Mouse (Mus musculus) liver, embryonic 16.5 days (tissue): ENCODE results near the gene Parp2. TPM values are rescaled to one million over a fixed set of nuclear protein-coding genes. Genes with fewer than 3 reads are reported as not detected.
"Not testable (repeated sequence)": the region's sequence is repeated elsewhere in the genome, so short reads cannot be mapped to it uniquely, and the experiment has no call there.

ENCODE experiments used
- ATAC-seq: fragments of 200-750 bp; cut with Nextera tagmentation; 2 replicates; pipeline ENCODE4 v1.8.0; 2017; ENCODE audit warnings: low read depth, mild to moderate bottlenecking, moderate number of reproducible peaks, moderate library complexity
- H3K27ac ChIP-seq: fragments of 300-500 bp; sonication (generic); 2 replicates; pipeline ENCODE4 v1.5.1; 2014; ENCODE audit warnings: mild to moderate bottlenecking, low read length
- H3K27me3 ChIP-seq: fragments of 300-500 bp; sonication (generic); 2 replicates; pipeline ENCODE4 v1.6.1; 2014; ENCODE audit warnings: low read depth, low read length, mixed read lengths; ENCODE audit not compliant: control insufficient read depth, insufficient read depth
- H3K36me3 ChIP-seq: fragments of 300-500 bp; sonication (generic); 2 replicates; pipeline ENCODE4 v1.6.1; 2014; ENCODE audit warnings: mild to moderate bottlenecking; ENCODE audit not compliant: control insufficient read depth, insufficient read depth
- H3K4me1 ChIP-seq: fragments of 300-500 bp; sonication (generic); 2 replicates; pipeline ENCODE4 v1.6.1; 2014; ENCODE audit warnings: low read depth, low read length, mixed read lengths; ENCODE audit not compliant: control insufficient read depth
- H3K4me2 ChIP-seq: fragments of 300-500 bp; sonication (generic); 2 replicates; pipeline ENCODE4 v1.6.1; 2014; ENCODE audit warnings: low read depth, low read length, mixed read lengths
- H3K4me3 ChIP-seq: fragments of 300-500 bp; sonication (generic); 2 replicates; pipeline ENCODE4 v1.5.1; 2014; ENCODE audit warnings: low read depth, mild to moderate bottlenecking, low read length
- H3K9ac ChIP-seq: fragments of 300-500 bp; sonication (generic); 2 replicates; pipeline ENCODE4 v1.6.1; 2014; ENCODE audit warnings: low read depth, low read length
- H3K9me3 ChIP-seq: fragments of 300-500 bp; sonication (generic); replicated peaks from 2 replicates; pipeline ENCODE4 v1.6.1; 2016; ENCODE audit warnings: low read length; ENCODE audit not compliant: control insufficient read depth
- WGBS: fragments of 180-500 bp; shearing (Covaris S2); extraction: QIAGEN DNeasy Blood & Tissue Kit; methylation state at CpG from one replicate; pipeline ENCODE4 v1.1.7; 2014; ENCODE audit not compliant: insufficient replicate concordance; 5-methylcytosine and 5-hydroxymethylcytosine counted together
- polyA plus RNA-seq: library from polyadenylated mRNA; unstranded; fragments of >200 nt; fragmentation: Nextera tagmentation; extraction: Ambion mirVana; gene quantifications from 2 replicates; pipeline ENCODE4 v1.2.1, GENCODE M21; 2015

Parp2 gene
- polyA plus RNA-seq, 1 experiment from 2014 or later: 31.0 TPM

DNA sequence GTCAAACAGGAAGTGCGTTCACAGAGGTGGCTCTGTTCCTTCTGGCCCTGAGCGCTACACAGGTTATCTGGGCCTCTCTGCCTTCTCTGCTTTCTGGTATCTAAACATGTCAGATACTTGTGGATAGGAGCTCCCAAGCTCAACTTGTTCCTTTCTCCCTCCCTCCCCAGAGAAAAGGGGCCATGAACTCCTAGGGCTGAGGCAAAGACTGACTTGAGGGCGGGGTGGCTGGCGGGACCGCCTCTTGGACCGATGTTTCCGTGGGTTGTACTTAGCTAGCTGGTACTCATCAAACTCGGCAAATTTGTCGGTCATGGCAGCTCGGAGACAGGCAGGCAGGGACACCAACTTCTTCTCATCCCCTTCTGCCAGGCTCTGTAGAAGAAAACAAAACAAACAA lies 55.0 kb downstream of the Parp2 start:
- H3K4me1 ChIP-seq: no peaks in the 10 kb centered on the region
- ATAC-seq: no peak
- no peaks in the 10 kb centered on the region for H3K27me3 ChIP-seq
- no peak overlapping the region for H3K9ac ChIP-seq
- no peaks in the 10 kb centered on the region for H3K9me3 ChIP-seq
- H3K4me3 ChIP-seq: no peak overlapping the region
- no peak overlapping the region for H3K27ac ChIP-seq
- WGBS: 68% methylated on average over 10 of the region's 10 CpGs
- no peak overlapping the region for H3K4me2 ChIP-seq
- H3K36me3 ChIP-seq: peaks cover 3% of the 10 kb centered on the region; the same call in 1 of the 2 replicates

DNA sequence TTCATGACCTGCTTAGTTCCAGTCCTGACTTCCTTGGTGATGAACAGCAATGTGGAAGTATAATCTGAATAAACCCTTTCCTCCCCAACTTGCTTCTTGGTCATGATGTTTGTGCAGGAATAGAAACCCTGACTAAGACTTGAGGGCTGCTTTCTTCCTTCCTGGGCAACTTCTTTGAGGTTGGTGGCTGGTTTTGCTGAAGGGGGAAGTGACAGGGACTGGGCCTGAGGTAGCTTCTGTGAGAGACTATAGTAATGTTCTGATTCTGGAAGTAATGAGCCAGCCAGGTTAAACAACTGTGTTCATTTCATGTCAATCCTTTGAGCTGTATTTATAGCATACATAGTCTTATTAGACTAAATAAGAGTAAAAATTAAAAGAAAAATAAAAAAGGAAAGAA lies 57.4 kb downstream of the Parp2 start:
- H3K4me3 ChIP-seq, H3K36me3 ChIP-seq, H3K4me2 ChIP-seq, H3K9me3 ChIP-seq, H3K27me3 ChIP-seq, H3K4me1 ChIP-seq, H3K27ac ChIP-seq, ATAC-seq, H3K9ac ChIP-seq: not testable (repeated sequence)

DNA sequence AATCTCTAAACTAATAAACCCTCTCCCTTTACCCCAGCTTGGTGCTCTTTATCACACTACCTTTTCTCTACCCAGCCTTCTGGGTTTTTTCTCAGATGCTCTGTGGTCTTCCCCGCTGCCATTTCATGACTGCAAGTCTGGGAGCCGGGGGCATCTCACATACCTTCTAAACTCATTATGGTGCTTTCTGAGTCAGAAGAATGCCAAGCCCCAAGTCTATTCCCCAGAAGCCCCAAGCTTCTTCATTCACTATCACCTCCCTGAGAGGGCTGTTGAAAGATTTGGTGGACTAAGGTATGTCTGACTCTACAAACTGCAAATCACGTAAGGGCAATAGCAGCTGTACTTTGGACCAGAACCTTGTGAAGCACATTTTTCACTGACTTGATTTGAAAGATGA lies 59.3 kb downstream of the Parp2 start:
- no peaks in the 10 kb centered on the region for H3K36me3 ChIP-seq
- no peak overlapping the region for H3K9ac ChIP-seq
- no peak overlapping the region for H3K4me3 ChIP-seq
- no peak for ATAC-seq
- H3K9me3 ChIP-seq: no peaks in the 10 kb centered on the region
- H3K4me1 ChIP-seq: peaks cover 3% of the 10 kb centered on the region; the same call in 1 of the 2 replicates
- no peaks in the 10 kb centered on the region for H3K27me3 ChIP-seq
- 74% methylated on average over 3 of the region's 3 CpGs for WGBS
- H3K4me2 ChIP-seq: no peak overlapping the region
- H3K27ac ChIP-seq: no peak overlapping the region

DNA sequence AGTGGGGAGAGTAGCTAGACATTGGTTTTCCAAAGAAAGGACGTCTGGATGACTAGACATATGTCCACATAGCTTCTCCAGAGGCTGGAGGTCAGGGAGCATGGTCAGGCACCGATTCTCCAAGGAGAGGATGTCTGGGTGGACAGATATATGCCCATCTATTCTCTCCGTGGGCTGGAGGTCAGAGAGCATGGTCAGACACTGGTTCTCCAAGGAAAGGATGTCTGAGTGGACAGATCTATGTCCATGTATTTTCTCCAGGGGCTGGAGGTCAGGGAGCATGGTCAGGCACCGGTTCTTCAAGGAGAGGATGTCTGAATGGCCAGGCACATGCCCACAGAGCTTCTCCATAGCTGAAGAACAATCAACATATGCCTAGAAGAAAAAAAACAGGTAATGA lies 60.6 kb downstream of the Parp2 start:
- Histone ChIP-seq H3K4me1 (peaks cover 3% of the 10 kb centered on the region; the same call in 1 of the 2 replicates), H3K27me3 (no peaks in the 10 kb centered on the region), H3K27ac (no peak overlapping the region), H3K9ac (no peak overlapping the region), H3K4me2 (no peak overlapping the region), H3K36me3 (no peaks in the 10 kb centered on the region), H3K9me3 (no peaks in the 10 kb centered on the region), H3K4me3 (no peak overlapping the region)
- 57% methylated on average over 4 of the region's 4 CpGs for WGBS
- no peak for ATAC-seq

DNA sequence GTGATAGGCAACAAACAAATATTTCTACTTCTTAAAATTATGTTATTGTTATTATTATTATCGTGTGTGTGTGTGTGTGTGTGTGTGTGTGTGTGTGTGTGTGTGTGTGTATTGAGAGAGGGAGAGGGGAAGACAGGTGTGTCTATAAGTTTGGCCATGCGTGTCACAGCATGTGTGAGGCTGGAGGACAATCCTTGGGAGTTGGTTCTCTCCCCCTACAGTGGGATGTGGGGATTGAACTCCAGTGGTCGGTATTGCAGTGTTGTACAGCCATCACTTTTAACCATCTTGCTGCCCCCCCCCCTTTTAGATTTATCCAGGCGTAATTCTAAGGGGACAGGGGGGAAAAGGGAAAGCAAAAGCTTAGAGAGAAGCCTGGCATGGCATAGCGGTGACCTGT lies 61.0 kb downstream of the Parp2 start:
- no peaks in the 10 kb centered on the region for H3K9me3 ChIP-seq
- peaks cover 3% of the 10 kb centered on the region; the same call in 1 of the 2 replicates for H3K4me1 ChIP-seq
- H3K36me3 ChIP-seq: no peaks in the 10 kb centered on the region
- no peak overlapping the region for H3K27ac ChIP-seq
- ATAC-seq: no peak
- H3K4me2 ChIP-seq: no peak overlapping the region
- H3K4me3 ChIP-seq: no peak overlapping the region
- 68% methylated on average over 5 of the region's 5 CpGs for WGBS
- no peak overlapping the region for H3K9ac ChIP-seq
- no peaks in the 10 kb centered on the region for H3K27me3 ChIP-seq

DNA sequence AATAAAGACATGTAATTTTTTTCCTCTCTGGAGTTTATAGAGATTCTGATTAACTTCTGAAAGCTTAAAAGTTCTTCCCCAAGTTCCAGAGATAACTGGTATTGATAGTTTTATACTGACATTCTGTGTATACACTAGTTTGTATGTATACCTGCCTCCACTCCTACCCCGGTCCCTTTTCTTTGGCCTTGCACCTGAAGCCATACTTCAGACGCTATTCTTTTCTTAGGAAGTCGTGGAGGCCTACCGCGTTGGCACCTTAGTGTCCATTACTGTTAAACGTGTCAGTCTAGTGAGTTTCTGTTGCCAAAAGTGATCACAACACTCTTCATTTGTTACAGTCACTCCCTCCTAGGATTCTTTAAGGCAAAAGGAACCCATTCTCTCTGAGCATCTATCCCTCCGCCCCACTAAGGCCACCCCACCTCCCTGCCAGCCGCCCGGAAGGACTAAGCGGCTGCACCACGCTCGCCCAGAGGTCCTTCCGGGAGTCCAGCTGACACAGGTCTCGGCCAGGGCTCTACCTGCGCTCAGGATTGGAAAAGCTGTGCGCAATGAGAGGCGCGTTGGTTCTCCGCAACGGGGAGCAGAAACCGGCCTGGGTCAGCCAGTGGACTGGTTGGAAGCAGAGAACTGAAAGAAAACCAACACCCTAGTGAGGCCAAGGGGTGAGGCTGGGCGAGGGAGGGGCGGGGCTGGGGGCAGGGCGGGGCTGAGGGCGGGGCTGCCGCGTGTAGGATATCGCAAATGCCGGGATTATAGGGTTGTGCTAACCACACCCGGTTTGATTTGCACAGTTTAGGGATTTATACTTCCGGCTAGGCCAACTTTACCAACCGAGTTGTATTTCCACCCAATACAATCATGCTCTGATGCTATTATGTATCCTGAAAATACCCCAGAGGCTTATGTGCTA lies 62.5 kb downstream of the Parp2 start, which contains the start of gene Tep1:
Gene Tep1 (minus strand): TSS at position 672 of the 916 bp plus-strand sequence.
- Histone ChIP-seq H3K27me3 (no peaks in the 10 kb centered on the region), H3K4me2 (peak within 1 kb of the TSS; percentile 55), H3K4me3 (peak within 1 kb of the TSS; percentile 65), H3K36me3 (no peaks in the 10 kb centered on the region), H3K27ac (peak within 1 kb of the TSS; percentile 67), H3K9ac (peak within 1 kb of the TSS; percentile 53), H3K9me3 (no peaks in the 10 kb centered on the region), H3K4me1 (peaks cover 3% of the 10 kb centered on the region; the same call in 1 of the 2 replicates)
- 4% methylated on average over 32 of the region's 32 CpGs for WGBS
- peak; percentile 92 for ATAC-seq

DNA sequence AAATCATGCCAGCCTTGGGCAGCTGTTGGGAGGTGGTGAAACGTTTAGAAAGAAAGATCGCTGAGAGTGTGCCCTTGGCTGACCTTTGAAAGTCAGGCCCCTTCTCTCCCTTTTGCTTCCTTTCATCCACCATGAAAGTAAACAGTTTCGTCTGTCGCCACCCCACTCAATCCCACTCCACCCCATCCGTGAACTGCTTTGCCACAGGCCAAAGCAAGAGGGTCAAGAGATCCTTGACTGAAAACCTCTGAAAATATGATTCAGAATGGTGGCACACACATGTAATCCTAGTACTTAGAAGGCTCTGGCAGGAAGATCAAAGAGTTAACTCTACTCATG lies 63.1 kb downstream of the Parp2 start:
- WGBS: 30% methylated on average over 5 of the region's 5 CpGs
- Histone ChIP-seq H3K4me3 (peak overlapping the region; percentile 65), H3K4me1 (peaks cover 3% of the 10 kb centered on the region; the same call in 1 of the 2 replicates), H3K4me2 (peak overlapping the region; percentile 55), H3K9me3 (no peaks in the 10 kb centered on the region), H3K9ac (no peak overlapping the region; the same call in 1 of the 2 replicates), H3K27me3 (no peaks in the 10 kb centered on the region), H3K27ac (no peak overlapping the region), H3K36me3 (no peaks in the 10 kb centered on the region)
- no peak for ATAC-seq

Other genes with a start within 250 kb of the Parp2 start
- gene Olfr744, start 193.0 kb upstream of the Parp2 start, polyA plus RNA-seq: not detected in 2 replicates
- not detected in 2 replicates for gene Olfr745, start 168.5 kb upstream of the Parp2 start, polyA plus RNA-seq
- not detected in 2 replicates for gene Olfr746, start 160.8 kb upstream of the Parp2 start, polyA plus RNA-seq
- gene Olfr747, start 114.6 kb upstream of the Parp2 start, polyA plus RNA-seq: not detected in 2 replicates
- gene Olfr748, start 100.5 kb upstream of the Parp2 start, polyA plus RNA-seq: not detected in 2 replicates
- gene Olfr749, start 62.7 kb upstream of the Parp2 start, polyA plus RNA-seq: not detected in 2 replicates
- gene Ttc5, start 22.3 kb upstream of the Parp2 start, polyA plus RNA-seq: 14.6 TPM in 2 replicates
- not detected in 2 replicates for gene Ccnb1ip1, start 109 bp upstream of the Parp2 start, polyA plus RNA-seq
- 3.2 and 3.7 TPM in 2 replicates for gene Tep1, start 62.7 kb downstream of the Parp2 start, polyA plus RNA-seq
- 0.08 and 0.11 TPM in 2 replicates for gene Klhl33, start 89.7 kb downstream of the Parp2 start, polyA plus RNA-seq
- 53.3 and 54.4 TPM in 2 replicates for gene Osgep, start 117.1 kb downstream of the Parp2 start, polyA plus RNA-seq
- 61.8 and 61.9 TPM in 2 replicates for gene Apex1, start 117.1 kb downstream of the Parp2 start, polyA plus RNA-seq
- 22.8 and 24.9 TPM in 2 replicates for gene Pip4p1, start 123.0 kb downstream of the Parp2 start, polyA plus RNA-seq
- 75.2 and 83.1 TPM in 2 replicates for gene Pnp, start 123.2 kb downstream of the Parp2 start, polyA plus RNA-seq
- not detected in 2 replicates for gene Gm49342, start 136.7 kb downstream of the Parp2 start, polyA plus RNA-seq
- gene Pnp2, start 148.2 kb downstream of the Parp2 start, polyA plus RNA-seq: 10.6 and 11.0 TPM in 2 replicates
- gene Rnase10, start 199.9 kb downstream of the Parp2 start, polyA plus RNA-seq: 0.09 TPM in 1 of 2 replicates, not detected in the other
- gene Rnase9, start 234.0 kb downstream of the Parp2 start, polyA plus RNA-seq: not detected in 2 replicates
- gene Rnase11, start 242.3 kb downstream of the Parp2 start, polyA plus RNA-seq: not detected in 2 replicates
- 1.7 and 2.0 TPM in 2 replicates for gene Rnase12, start 249.8 kb downstream of the Parp2 start, polyA plus RNA-seq